Mouse (Mus musculus) limb, embryonic 15.5 days (tissue): ENCODE measurements around the gene Hdac5. TPM values are rescaled to one million over a fixed set of nuclear protein-coding genes. Genes with fewer than 3 reads are reported as not detected.
A peak's percentile ranks its signal among the peaks of the same experiment; 100 is the strongest.

Experiments
- ATAC-seq: fragments of 200-750 bp; cut with Nextera tagmentation; 2 replicates; pipeline ENCODE4 v1.8.0; 2017; ENCODE audit warnings: low read depth, moderate TSS enrichment; ENCODE audit not compliant: insufficient number of reproducible peaks, low FRiP score, low TSS enrichment
- H3K27ac ChIP-seq: fragments of 300-500 bp; sonication (generic); 2 replicates; pipeline ENCODE4 v1.5.1; 2015; ENCODE audit warnings: moderate library complexity, mild to moderate bottlenecking, inconsistent platforms
- H3K27me3 ChIP-seq: fragments of 300-500 bp; sonication (generic); 2 replicates; pipeline ENCODE4 v1.6.1; 2015; ENCODE audit warnings: inconsistent platforms
- H3K36me3 ChIP-seq: fragments of 300-500 bp; sonication (generic); 2 replicates; pipeline ENCODE4 v1.6.1; 2015; ENCODE audit warnings: inconsistent platforms
- H3K4me1 ChIP-seq: fragments of 300-500 bp; sonication (generic); 2 replicates; pipeline ENCODE4 v1.6.1; 2015; ENCODE audit warnings: inconsistent platforms
- H3K4me2 ChIP-seq: fragments of 300-500 bp; sonication (generic); 2 replicates; pipeline ENCODE4 v1.6.1; 2015; ENCODE audit warnings: mild to moderate bottlenecking, inconsistent platforms
- H3K4me3 ChIP-seq: fragments of 300-500 bp; sonication (generic); 2 replicates; pipeline ENCODE4 v1.5.1; 2015; ENCODE audit warnings: mild to moderate bottlenecking, inconsistent platforms
- H3K9ac ChIP-seq: fragments of 300-500 bp; sonication (generic); 2 replicates; pipeline ENCODE4 v1.6.1; 2015; ENCODE audit warnings: inconsistent platforms
- H3K9me3 ChIP-seq: fragments of 300-500 bp; sonication (generic); 2 replicates; pipeline ENCODE4 v1.6.1; 2016; ENCODE audit warnings: inconsistent platforms
- WGBS: fragments of 180-500 bp; shearing (Covaris S2); methylation state at CpG from one replicate; pipeline ENCODE4 v1.1.7; 2015; 5-methylcytosine and 5-hydroxymethylcytosine counted together
- polyA plus RNA-seq: library from polyadenylated mRNA; unstranded; fragments of >200 nt; fragmentation: Nextera tagmentation; extraction: Ambion mirVana; gene quantifications from 2 replicates; pipeline ENCODE4 v1.2.1, GENCODE M21; 2015

Hdac5 gene
- polyA plus RNA-seq, 1 experiment from 2014 or later = 96.7 TPM

GRCm38 (mm10) chr11:102211011-102211410 lies 19.0 kb downstream of the Hdac5 start:
- 50% methylated on average over 5 of the region's 5 CpGs for WGBS
- Histone ChIP-seq H3K36me3 (peaks cover 20% of the 10 kb centered on the region), H3K4me2 (no peak overlapping the region), H3K9me3 (no peaks in the 10 kb centered on the region), H3K27ac (peak overlapping the region; percentile 54; the same call in 1 of the 2 replicates), H3K4me3 (no peak overlapping the region), H3K4me1 (peaks cover 84% of the 10 kb centered on the region), H3K27me3 (no peaks in the 10 kb centered on the region), H3K9ac (no peak overlapping the region)
- ATAC-seq = no peak

GRCm38 (mm10) chr11:102210185-102210584 lies 19.8 kb downstream of the Hdac5 start:
- 74% methylated on average over 3 of the region's 3 CpGs for WGBS
- ATAC-seq = no peak
- H3K27me3 ChIP-seq = no peaks in the 10 kb centered on the region
- no peaks in the 10 kb centered on the region for H3K9me3 ChIP-seq
- H3K27ac ChIP-seq = no peak overlapping the region
- H3K9ac ChIP-seq = no peak overlapping the region
- no peak overlapping the region for H3K4me2 ChIP-seq
- H3K4me1 ChIP-seq = peaks cover 76% of the 10 kb centered on the region
- H3K36me3 ChIP-seq = peaks cover 28% of the 10 kb centered on the region
- no peak overlapping the region for H3K4me3 ChIP-seq

GRCm38 (mm10) chr11:102209742-102210141 lies 20.2 kb downstream of the Hdac5 start:
- H3K4me3 ChIP-seq = no peak overlapping the region
- H3K27ac ChIP-seq = peak overlapping the region; percentile 0; the same call in 1 of the 2 replicates
- H3K4me1 ChIP-seq = peaks cover 71% of the 10 kb centered on the region
- H3K9ac ChIP-seq = 0 out of 2 replicates have a peak overlapping the region, but pooled peaks have one; percentile 7
- no peaks in the 10 kb centered on the region for H3K27me3 ChIP-seq
- H3K9me3 ChIP-seq = no peaks in the 10 kb centered on the region
- no peak for ATAC-seq
- H3K36me3 ChIP-seq = peaks cover 33% of the 10 kb centered on the region
- H3K4me2 ChIP-seq = no peak overlapping the region
- 24% methylated on average over 2 of the region's 2 CpGs for WGBS

- no peaks in the 10 kb centered on the region for H3K9me3 ChIP-seq
- WGBS = 34% methylated on average over 2 of the region's 4 CpGs
- H3K27ac ChIP-seq = peak overlapping the region; percentile 0; the same call in 1 of the 2 replicates
- no peak overlapping the region for H3K9ac ChIP-seq
- peaks cover 38% of the 10 kb centered on the region for H3K36me3 ChIP-seq
- no peak overlapping the region for H3K4me2 ChIP-seq
- peaks cover 62% of the 10 kb centered on the region for H3K4me1 ChIP-seq
- H3K4me3 ChIP-seq = no peak overlapping the region
- no peak for ATAC-seq
- no peaks in the 10 kb centered on the region for H3K27me3 ChIP-seq
Measured at GRCm38 (mm10) chr11:102208846-102209245, 21.1 kb downstream of the Hdac5 start.

- peaks cover 58% of the 10 kb centered on the region for H3K4me1 ChIP-seq
- 53% methylated on average over 11 of the region's 11 CpGs for WGBS
- H3K9me3 ChIP-seq = no peaks in the 10 kb centered on the region
- peaks cover 42% of the 10 kb centered on the region for H3K36me3 ChIP-seq
- H3K9ac ChIP-seq = no peak overlapping the region
- no peak overlapping the region for H3K4me3 ChIP-seq
- no peaks in the 10 kb centered on the region for H3K27me3 ChIP-seq
- H3K4me2 ChIP-seq = no peak overlapping the region
- H3K27ac ChIP-seq = peak overlapping the region; percentile 44
- ATAC-seq = 0 out of 2 replicates have a peak, but pooled peaks have one; percentile 25
Measured at GRCm38 (mm10) chr11:102207825-102208777, 21.9 kb downstream of the Hdac5 start.

- peaks cover 47% of the 10 kb centered on the region for H3K4me1 ChIP-seq
- no peaks in the 10 kb centered on the region for H3K9me3 ChIP-seq
- no peak overlapping the region for H3K9ac ChIP-seq
- ATAC-seq = no peak
- H3K27me3 ChIP-seq = no peaks in the 10 kb centered on the region
- peak overlapping the region; percentile 27; the same call in 1 of the 2 replicates for H3K27ac ChIP-seq
- no peak overlapping the region for H3K4me3 ChIP-seq
- H3K36me3 ChIP-seq = peaks cover 56% of the 10 kb centered on the region
- H3K4me2 ChIP-seq = no peak overlapping the region
- 67% methylated on average over 23 of the region's 30 CpGs for WGBS
Measured at GRCm38 (mm10) chr11:102206481-102206880, 23.5 kb downstream of the Hdac5 start.

- Histone ChIP-seq H3K4me1 (peaks cover 15% of the 10 kb centered on the region), H3K4me3 (no peak overlapping the region), H3K9me3 (no peaks in the 10 kb centered on the region), H3K27ac (no peak overlapping the region), H3K4me2 (no peak overlapping the region), H3K9ac (no peak overlapping the region), H3K36me3 (peaks cover 98% of the 10 kb centered on the region), H3K27me3 (no peaks in the 10 kb centered on the region)
- WGBS = 69% methylated on average over 12 of the region's 12 CpGs
- ATAC-seq = no peak
Measured at GRCm38 (mm10) chr11:102201408-102201821, 28.6 kb downstream of the Hdac5 start.

- Histone ChIP-seq H3K36me3 (peaks cover 98% of the 10 kb centered on the region), H3K9ac (no peak overlapping the region), H3K27me3 (no peaks in the 10 kb centered on the region), H3K4me2 (no peak overlapping the region), H3K9me3 (no peaks in the 10 kb centered on the region), H3K4me3 (no peak overlapping the region), H3K27ac (no peak overlapping the region), H3K4me1 (peaks cover 12% of the 10 kb centered on the region; the same call in 1 of the 2 replicates)
- 49% methylated on average over 9 of the region's 9 CpGs for WGBS
- ATAC-seq = no peak
Measured at GRCm38 (mm10) chr11:102199856-102200255, 30.1 kb downstream of the Hdac5 start.

GRCm38 (mm10) chr11:102198245-102198644 lies 31.7 kb downstream of the Hdac5 start:
- Histone ChIP-seq H3K9ac (no peak overlapping the region), H3K9me3 (no peaks in the 10 kb centered on the region), H3K27me3 (no peaks in the 10 kb centered on the region), H3K27ac (no peak overlapping the region), H3K4me3 (no peak overlapping the region), H3K4me2 (no peak overlapping the region), H3K4me1 (peaks cover 12% of the 10 kb centered on the region; the same call in 1 of the 2 replicates), H3K36me3 (peaks cover 98% of the 10 kb centered on the region)
- no peak for ATAC-seq
- WGBS = 65% methylated on average over 6 of the region's 6 CpGs

- Histone ChIP-seq H3K36me3 (peaks cover 86% of the 10 kb centered on the region), H3K27me3 (no peaks in the 10 kb centered on the region), H3K9me3 (no peaks in the 10 kb centered on the region), H3K9ac (no peak overlapping the region), H3K27ac (no peak overlapping the region), H3K4me1 (peaks cover 14% of the 10 kb centered on the region), H3K4me2 (no peak overlapping the region), H3K4me3 (no peak overlapping the region)
- ATAC-seq = no peak
- WGBS = 88% methylated on average over 21 of the region's 21 CpGs
Measured at GRCm38 (mm10) chr11:102196018-102196797, 33.8 kb downstream of the Hdac5 start.

- H3K4me1 ChIP-seq = peaks cover 17% of the 10 kb centered on the region
- H3K27ac ChIP-seq = no peak overlapping the region
- 84% methylated on average over 9 of the region's 9 CpGs for WGBS
- H3K36me3 ChIP-seq = peaks cover 62% of the 10 kb centered on the region
- no peak overlapping the region for H3K4me2 ChIP-seq
- H3K9me3 ChIP-seq = no peaks in the 10 kb centered on the region
- no peak overlapping the region for H3K4me3 ChIP-seq
- H3K9ac ChIP-seq = no peak overlapping the region
- H3K27me3 ChIP-seq = no peaks in the 10 kb centered on the region
- ATAC-seq = no peak
Measured at GRCm38 (mm10) chr11:102193657-102194440, 36.1 kb downstream of the Hdac5 start.
